Mouse (Mus musculus) A20 (cell line): Measurements from ENCODE around the gene Dnmt1.

Experiments
- DNase-seq: peaks from one replicate; pipeline ENCODE4 v3.0.0-alpha.2; 2011; ENCODE audit warnings: low read depth, low spot score

Gene Dnmt1

DNA sequence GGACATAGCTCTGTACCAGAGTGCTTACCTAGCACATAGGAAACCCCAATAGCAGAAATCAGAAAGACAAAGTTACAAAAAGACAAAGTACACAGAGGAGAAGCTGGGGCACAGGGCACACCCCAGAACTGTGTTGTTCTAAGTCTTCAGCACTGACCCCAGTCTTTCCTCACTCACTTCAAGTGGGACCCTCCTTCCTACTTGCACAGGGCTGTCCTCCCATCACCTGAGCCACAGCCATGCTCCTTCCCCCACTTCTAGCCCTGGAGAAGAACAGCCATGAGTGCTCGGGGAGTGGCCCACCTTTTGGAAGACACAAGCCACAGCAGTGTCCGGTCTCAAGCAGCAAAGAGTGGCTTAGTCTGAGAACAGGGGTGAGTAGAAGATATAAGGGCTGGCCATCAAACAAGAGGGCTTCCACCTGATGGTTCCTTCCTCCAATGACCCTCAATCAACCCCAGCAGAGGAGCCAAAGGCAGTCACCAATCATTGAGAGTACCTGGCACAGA, at the start of gene Dnmt1:
TSS of gene Dnmt1 (minus strand) at position 459 of the 509 bp plus-strand sequence.
- no peak for DNase-seq

DNA sequence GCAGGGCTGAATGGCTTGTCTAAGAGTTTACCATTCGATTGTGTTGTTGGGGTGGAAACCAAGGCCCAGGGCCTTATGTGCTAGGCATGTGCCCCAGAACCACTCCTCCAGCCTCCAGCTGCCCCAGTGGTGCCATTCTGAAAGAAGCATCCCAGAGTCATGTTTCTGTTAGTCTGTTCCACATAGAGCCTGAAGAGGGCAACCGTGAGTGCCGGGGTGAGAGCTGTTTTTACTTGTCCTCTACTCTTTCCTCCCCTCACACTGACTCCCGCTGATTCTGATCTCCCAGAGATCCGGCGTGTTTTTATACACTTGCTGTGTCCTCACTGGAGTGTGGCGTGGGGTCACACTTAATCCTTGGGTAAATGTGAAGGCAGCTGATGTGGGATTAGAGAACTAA, 48.3 kb upstream of the Dnmt1 start:
- DNase-seq, result peak; percentile 11

DNA sequence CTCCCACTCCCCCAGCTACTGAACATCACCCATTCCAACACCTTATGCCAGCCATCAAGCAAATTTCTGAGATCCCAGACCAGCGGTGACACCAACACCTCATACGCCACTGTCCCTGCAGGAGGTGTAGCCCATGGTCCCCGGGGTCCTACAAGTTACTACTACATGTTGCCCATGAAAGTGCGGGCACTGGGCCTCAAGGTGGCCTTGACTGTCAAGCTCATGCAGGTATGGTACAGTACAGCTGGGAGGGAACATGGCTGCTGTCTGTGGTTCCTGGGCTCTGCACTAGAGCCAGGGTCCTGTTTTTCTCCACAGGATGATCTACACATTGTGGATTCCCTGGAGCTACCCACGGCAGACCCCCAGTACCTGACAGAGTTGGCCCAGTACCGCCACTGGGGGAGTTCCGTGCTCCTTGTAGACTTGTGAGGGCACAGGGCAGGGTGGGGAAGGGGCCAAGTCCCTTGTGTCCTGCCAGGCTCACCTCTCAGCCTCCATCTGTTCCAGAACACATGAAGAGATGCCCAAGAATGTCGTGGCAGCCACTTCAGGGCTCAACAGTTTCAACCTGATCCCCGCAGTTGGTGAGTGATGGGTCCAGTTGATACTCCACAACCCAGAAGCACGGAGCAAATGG, 47.7 kb upstream of the Dnmt1 start:
- no peak for DNase-seq

DNA sequence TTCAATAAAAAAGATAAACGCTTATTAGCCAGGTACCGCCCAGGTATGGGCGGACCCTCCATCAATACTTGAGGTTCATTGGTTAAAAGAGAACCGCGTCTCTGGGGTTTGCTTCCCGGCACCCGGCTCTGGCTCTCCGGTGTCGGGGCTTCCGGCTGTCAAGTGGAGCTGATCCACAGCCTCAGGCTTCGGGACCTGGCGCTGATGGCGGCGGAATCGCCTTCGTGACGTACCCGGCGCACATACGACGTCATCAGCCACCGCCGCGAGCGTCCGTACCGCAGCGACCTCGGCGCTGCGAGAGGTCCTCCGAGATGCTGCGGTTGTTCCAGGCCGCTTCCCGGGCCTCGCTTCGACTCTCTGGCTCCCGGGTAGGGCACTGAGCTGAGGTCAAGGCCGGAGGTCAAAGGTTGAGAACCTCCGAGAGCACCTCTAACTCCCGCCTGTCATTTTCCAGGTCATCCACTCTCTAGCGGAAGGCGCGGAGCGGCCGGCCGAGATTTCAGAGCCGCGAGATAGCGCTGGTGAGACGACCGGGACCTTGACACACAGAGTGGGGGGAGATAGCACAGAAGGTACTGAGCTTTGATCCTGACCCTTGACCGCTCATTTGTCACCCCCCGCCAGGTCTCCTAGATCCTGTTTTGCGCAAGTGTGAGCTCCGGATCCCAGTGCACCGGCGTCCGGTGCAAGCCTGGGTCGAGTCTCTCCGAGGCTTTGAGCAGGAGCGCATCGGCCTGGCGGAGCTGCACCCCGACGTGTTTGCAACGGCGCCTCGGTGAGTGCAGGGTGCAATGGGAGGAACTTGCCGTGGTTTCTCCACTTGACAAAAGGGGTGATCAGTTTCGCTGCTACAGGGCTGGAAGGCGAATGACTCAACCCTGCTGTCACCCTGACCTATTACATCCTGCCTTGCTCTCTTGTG, 43.2 kb upstream of the Dnmt1 start, which contains the start of gene Mrpl4:
TSS of gene Mrpl4 (plus strand) at position 112 of the 925 bp plus-strand sequence.
- peak; percentile 84 for DNase-seq

DNA sequence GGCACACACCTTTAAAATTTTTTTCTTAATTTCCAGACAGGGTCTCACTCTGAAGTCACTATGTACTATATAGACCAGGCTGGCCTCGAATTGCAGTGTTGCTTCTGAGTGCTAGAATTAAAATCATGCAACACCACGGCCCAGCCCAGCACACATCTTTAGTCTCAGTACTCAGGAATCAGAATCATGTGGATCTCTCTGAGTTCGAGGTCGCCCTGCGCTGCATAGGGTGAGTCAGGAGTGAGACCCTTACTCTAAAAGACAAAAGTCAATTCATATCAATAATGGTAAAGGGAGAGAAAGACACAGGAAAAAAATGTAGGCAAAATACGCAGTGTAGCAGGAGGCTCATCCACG, 42.6 kb upstream of the Dnmt1 start:
- no peak for DNase-seq

DNA sequence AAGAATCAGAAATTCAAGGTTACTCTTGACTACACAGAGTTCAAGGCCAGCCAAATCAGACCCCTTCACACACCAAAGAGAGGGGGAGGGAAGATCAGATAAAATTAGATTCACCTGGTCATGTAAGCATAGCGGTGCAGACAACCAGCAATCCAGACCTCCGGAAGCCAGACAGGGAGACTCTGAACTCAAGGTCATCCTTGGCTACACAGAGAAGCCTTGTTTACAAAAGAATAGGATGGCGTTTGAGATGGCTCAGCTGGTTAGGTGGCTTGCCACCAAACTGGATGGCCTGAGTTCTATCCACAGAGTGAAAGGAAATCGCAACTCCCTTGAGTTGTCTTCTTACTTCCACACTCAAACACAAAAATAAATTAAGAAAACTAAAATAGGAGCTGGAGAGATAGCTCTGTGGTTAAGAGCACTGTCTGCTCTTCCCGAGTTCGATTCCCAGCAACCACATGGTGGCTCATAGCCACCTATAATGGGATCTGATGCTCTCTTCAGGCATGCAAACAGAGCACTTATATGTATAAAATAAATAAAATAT, 42.0 kb upstream of the Dnmt1 start:
- DNase-seq, result no peak

DNA sequence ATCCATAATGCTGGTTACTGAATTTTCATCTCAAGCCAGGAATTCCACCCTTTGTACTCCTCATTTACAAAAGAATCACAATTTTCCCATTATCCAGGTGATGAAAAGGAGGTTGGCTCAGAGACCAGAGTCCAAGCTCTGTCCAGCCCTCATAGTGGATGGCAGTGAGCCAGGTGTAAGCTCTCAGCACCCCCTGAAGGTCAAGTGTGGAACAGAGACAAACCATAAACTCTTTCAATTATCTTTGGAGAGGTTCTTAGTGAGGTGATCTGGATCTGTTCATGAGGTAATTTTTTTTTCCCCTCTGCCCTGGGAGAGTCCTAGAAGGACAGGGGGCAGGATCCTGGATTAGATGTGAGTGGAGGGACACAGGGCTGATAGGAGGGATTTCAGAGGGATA, 41.1 kb upstream of the Dnmt1 start:
- peak; percentile 39 for DNase-seq

DNA sequence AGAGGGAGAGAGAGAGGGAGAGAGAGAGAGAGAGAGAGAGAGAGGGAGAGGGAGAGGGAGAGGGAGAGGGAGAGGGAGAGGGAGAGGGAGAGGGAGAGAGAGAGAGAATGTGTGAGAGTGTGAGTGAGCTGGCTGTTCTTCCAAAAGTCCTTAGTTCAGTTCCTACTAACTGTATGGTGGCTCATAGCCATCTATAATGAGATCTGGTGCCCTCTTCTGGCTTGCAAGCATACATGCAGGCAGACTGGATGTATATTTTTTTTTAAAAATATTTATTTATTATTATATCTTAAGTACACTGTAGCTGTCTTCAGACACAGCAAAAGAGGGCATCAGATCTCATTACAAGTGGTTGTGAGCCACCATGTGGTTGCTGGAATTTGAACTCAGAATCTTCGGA, 38.6 kb upstream of the Dnmt1 start:
- peak; percentile 42 for DNase-seq

DNA sequence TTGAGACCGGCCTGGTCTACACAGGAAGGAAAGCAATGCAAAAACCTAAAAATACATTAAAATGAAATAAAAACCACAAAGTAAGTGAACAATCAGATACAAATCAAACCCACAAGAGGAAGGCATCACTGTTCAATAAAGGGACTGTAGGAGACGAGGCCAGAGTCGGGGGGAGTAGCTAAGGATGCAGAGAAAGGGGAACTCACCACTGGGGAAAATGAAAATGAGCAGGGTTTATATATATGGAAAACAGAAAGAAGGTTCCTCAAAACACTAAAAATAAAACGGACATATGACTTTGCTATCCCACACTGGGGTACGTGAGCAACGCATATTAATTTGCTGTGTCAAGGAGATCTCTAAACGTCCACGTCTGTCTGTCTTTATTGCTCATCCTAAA, 37.4 kb upstream of the Dnmt1 start:
- DNase-seq, result peak; percentile 44

DNA sequence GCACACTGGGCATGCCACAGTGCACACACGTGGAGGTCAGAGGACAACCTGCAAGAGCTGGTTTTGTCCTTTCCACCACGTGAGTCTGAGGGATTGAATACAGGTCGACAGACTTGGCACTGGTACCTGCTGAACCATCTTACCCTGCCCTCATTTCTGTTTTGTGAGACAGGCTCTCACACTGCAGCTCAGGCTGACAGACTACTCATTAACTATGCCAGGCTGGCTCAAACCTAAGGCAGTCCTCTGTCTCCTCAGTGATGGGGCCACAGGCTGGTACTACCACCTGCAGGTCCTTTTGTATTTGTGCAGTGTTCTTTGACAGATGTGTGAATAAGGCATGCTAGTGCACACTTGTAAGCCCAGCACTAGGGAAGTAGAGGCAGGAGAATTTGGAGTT, 35.4 kb upstream of the Dnmt1 start:
- peak; percentile 69 for DNase-seq

DNA sequence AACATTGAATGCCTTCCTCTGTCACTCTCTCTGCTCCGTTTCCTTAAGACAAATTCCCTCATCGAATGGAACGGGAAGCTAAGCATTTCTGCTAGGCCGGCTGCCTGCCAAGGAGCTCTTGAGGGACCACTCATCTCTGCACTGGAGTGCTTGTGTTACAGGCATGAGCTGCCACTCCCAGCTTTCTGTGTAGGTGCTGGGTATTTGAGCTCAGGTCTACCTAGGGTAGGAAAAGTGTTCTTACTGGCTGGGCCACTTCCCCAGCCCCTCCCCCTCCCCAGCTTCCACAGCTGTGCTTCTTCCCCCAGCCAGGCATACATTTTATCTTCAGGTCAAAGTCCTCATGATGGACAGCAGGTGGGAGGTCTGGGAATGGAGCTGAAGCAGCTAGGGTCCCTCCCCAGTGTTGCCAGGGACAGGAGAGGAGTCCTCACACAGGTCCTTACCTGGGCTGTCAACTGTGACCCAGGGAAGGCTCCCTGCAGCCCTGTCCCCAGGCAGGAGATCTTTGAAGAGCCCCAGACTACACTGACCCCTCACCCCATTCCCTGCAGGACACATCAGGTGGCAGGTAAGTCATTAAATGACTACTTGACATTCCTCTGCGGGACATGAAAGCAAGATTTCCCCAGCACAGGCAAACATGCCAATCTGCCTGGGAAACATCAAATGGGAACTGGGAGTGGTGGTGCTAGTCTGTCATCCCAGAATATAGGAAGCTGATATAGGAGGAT, 33.6 kb upstream of the Dnmt1 start:
- peak; percentile 41 for DNase-seq

DNA sequence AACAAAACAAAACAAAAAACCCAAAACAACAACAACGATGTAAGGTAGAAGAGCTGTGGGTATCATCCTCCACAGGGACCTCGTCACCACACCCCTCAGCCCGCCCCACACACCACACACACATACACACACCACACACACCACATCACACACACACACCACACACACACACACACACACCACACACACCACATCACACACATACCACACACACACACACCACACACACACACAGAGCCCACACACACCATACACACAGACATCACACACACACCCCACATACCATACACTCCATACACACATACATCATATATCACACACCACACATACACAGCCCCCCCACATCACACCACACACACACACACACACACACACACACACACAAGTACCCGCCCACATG, 31.9 kb upstream of the Dnmt1 start:
- DNase-seq, result no peak

DNA sequence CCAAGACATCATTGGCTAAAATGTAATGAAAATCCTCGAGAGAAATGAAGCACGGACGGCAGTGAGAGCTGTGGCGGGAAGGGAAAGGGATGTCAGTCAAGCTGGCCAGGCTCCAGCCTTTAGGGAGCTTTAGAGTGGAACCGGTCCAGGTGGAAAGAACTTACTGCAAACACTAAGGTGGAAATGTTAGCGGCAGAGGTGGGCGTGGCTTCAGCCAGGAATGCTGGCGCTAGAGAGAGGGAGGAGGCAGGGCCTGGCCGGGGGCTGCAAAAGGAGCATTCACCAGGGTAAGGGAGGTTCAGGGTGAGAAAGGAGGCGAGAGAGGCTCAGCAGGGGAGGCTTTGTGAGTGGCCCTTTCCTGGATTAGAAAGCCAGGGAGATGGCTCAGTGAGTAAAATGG, 31.2 kb upstream of the Dnmt1 start:
- DNase-seq, result peak; percentile 3

DNA sequence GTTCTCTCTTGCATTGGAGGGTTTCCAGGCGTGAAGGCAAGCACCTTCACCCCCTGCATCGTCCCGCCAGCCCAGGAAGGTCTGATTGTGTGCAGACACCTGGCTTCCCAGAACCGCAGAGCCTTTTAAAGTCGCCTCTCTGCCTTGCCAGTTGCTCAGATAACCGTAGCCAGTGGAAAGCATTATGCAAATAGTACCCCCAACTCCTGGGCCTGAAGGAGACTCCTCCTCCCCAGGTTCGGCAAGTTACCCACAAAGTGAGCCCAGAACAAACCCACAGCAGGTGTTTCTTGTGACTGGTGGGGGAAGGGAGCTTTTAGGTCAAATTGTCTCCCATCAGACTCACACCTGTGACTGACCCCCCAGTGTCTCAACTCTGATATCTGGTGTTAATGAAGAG, 28.3 kb upstream of the Dnmt1 start:
- DNase-seq, result peak; percentile 90

DNA sequence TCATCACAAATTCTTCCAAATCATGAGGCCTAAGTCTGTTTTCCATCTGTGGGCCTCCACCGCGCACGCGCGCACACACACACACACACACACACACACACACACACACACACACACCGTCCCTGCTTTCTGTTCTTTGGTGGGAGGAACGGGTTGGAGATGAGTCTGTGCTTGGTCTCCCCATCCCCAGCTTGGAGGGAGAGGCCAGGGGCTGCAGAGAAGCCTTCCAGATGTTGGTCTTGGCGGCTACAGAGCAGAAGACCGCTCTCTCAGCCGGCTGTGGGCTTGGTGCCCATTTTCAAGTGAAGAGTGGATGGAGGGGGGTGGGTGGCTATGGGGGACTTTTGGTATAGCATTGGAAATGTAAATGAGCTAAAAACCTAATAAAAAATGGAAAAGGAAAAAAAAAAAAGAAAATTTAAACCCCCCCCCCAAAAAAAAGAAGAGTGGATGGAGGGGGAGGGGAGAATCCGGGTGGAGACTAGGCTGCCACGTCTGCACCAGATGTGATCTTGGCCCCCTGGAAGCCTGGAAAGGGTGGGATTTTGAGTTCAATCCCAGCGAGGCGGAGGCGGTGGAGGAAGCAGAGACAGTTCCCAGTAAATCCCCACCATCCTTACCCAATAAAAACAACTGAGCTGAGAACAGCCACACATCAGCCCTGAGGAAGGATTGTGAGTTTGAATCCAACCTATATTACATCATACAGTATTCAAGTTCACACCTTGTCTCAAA, 27.4 kb upstream of the Dnmt1 start:
- peak; percentile 67 for DNase-seq

DNA sequence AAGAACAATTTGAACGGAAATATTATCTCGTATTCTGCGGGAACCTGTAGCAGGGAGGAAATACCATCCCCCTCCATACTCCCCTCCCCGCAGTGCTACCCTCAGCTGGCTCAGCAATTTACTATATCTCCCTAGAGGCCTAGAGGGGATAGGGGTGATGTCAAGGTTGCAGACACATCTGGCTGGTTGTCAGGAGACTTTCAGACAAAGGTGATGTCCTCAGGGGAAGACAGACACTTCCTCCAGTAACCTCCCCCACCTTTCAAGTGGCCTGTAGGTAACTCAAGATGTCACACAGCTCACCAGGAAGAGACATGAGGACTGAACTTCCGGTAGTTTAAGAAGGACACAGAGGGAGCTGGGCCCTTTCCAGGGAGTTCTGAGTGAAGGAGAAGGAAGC, 23.5 kb upstream of the Dnmt1 start:
- DNase-seq, result peak; percentile 84

DNA sequence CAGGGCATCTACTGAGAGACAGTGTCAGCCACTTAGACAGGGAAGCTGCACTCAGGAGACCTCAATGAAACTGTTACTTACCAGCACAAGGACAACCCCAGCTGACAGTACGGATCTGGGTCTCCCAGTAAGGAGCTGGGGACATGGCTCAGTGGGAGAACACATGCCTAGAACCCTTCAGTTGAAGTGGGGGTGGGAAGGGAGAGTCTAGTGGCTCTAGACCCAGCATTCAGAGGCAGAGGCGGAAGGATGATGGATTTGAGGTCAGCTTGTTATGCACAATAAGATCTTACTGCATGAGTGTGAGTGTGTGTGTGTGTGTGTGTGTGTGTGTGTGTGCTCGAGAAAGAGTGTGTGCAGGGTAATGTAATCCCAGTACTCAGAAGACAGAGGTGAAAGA, 22.5 kb upstream of the Dnmt1 start:
- peak; percentile 62 for DNase-seq

DNA sequence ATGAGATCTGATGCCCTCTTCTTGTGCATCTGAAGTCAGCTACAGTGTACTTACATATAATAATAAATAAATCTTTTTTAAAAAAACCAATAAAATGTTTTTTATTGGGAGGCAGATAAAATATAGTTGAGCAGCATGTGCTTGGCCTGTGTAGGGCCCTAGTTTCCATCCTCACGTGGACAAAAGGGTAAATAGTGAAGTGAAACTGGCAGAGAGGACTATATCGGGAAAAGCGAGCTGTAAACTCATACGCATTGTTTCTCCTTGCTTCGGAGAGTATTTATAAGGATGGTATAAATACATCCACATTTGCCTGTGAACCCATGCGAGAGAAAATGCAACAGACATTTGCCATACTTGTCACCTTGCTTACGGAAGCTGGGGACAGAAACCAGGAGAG, 20.1 kb upstream of the Dnmt1 start:
- DNase-seq, result peak; percentile 89

DNA sequence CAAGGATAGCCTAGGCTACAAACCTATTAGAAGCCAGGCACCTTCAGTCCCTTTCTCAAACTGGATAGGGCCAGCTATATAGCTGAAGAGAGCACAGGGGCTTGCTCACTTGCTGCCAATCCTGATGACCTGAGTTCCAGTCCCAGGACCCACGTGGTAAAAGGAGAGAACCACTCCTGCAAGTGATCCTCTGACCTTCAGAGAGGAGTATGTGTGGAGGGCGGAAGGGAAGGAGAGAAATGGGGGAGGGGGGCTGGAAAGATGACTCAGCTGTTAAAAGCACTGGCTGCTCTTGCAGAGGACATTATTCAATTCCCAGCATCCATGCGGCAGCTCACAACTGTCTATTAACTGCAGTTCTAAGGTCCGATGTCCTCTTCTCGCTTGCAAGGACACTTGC, 19.5 kb upstream of the Dnmt1 start:
- DNase-seq, result peak; percentile 57

DNA sequence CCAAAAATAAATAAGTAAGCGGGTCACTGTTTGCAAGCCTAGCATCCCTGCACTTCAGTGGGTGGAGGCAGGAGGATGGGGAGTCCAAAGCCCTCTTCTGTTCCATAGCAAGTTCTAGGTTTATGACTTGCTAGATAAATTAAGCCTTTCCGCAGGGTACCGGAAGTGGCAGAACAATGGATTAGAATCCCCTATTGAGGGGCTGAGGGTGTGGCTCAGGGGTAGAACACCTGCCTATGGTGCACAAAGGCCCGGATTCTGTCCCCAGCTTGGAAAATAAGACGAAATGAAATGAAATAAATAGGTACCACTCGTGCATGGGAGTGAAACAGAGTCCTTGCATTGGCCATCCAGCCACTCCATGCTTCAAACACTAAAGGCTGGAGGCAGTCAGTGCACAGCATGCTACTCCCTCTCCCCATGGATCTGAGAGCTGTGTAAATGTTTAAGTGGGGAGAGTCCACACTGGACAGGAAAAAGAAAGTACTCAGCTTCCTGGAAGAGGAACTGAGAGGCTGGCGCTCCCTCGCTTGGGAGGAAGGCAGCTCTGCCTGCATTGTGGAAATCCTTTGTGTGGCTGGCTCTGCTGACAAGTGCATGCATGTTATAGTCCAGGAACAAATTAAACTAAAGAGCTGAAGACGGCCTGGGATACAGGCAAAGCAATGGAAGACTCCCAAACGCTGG, 18.9 kb upstream of the Dnmt1 start:
- no peak for DNase-seq
